Mouse (Mus musculus): ENCODE measurements around the gene Kansl1.

- TF ChIP-seq CTCF (IDR thresholded peaks at IDR 0.05; ENCODE audit: extremely low read depth, insufficient read length, insufficient replicate concordance, low read depth, low read length), result no peak
- TF ChIP-seq POLR2A (IDR thresholded peaks at IDR 0.05; ENCODE audit: low read depth, low read length), result no peak
Measured at GRCm38 (mm10) chr11:104361790-104362189, 106.9 kb downstream of the Kansl1 start.
